Mouse (Mus musculus) hematopoietic multipotent progenitor cell, adult 10-12 weeks (in vitro differentiated cells): Measurements from ENCODE around the gene Gm16485. TPM values are rescaled to one million over a fixed set of nuclear protein-coding genes. Genes with fewer than 3 reads are reported as not detected.

Experiments
- polyA plus RNA-seq: library from polyadenylated mRNA; stranded (reverse); fragments of >175 nt; gene quantifications from 2 replicates; pipeline ENCODE4 v1.2.3, GENCODE M21; 2012; ENCODE audit warnings: low replicate concordance

The Gm16485 gene
- not detected in 2 replicates for polyA plus RNA-seq

GRCm38 (mm10) chr9:8971491-8971890 lies at the start of gene Gm16485:
TSS of gene Gm16485 (plus strand) at chr9:8971791.

Other genes starting within 250 kb of the Gm16485 start
- 0.09 TPM in 1 of 2 replicates, not detected in the other for gene Pgr, start 72.0 kb upstream of the Gm16485 start, polyA plus RNA-seq